Mouse (Mus musculus) spleen, adult 2 months (tissue): Measurements from ENCODE around the gene Nop9.

Experiments used
- CTCF ChIP-seq: fragments of 200-500 bp; IDR thresholded peaks from 2 replicates; pipeline ENCODE4 v1.5.1; 2011; ENCODE audit warnings: mild to moderate bottlenecking, inconsistent platforms; ENCODE audit not compliant: insufficient read depth, insufficient read length, insufficient replicate concordance; ENCODE audit errors: extremely low read depth
- POLR2A ChIP-seq: fragments of 200-500 bp; IDR thresholded peaks from 2 replicates; pipeline ENCODE4 v1.6.1; 2011; ENCODE audit warnings: low read depth, low read length, inconsistent platforms

GRCm38 (mm10) chr14:55737086-55737687, 8.3 kb upstream of the Nop9 start:
- no peak for TF ChIP-seq CTCF
- TF ChIP-seq POLR2A: no peak
